Mouse (Mus musculus) adrenal gland, postnatal 14 days (tissue): Measurements from ENCODE around the gene Stambp. TPM values are rescaled to one million over a fixed set of nuclear protein-coding genes. Genes with fewer than 3 reads are reported as not detected.
"Not testable (repeated sequence)": the region's sequence is repeated elsewhere in the genome, so short reads cannot be mapped to it uniquely, and the experiment has no call there.

Source experiments
- DNase-seq: peaks from one replicate; pipeline ENCODE4 v3.0.0; 2021; ENCODE audit warnings: mixed read lengths
- long read RNA-seq, 2 experiments: library from polyadenylated mRNA; stranded (forward); transcript quantifications; one replicate each; pipeline ENCODE4 v2.0.0; 2021
- total RNA-seq: library from RNA; stranded (reverse); gene quantifications from 2 replicates; pipeline ENCODE4 v1.2.3, GENCODE M21; 2021

Gene Stambp
- total RNA-seq = 18.0 and 22.9 TPM in 2 replicates
- long read RNA-seq, experiment 1, transcript Stambp-201 (10 exons, 2,364 nt) = major isoform, 34 of 38 reads
- long read RNA-seq, experiment 1, partial matches to known transcripts = 1 of 38 reads
- long read RNA-seq, experiment 1, other reads (novel, unspliced or antisense) = 3 of 38 reads
- long read RNA-seq, experiment 2, transcript Stambp-201 (10 exons, 2,364 nt) = major isoform, 19 of 24 reads
- long read RNA-seq, experiment 2, partial matches to known transcripts = 3 of 24 reads
- long read RNA-seq, experiment 2, other reads (novel, unspliced or antisense) = 0 of 24 reads

DNA sequence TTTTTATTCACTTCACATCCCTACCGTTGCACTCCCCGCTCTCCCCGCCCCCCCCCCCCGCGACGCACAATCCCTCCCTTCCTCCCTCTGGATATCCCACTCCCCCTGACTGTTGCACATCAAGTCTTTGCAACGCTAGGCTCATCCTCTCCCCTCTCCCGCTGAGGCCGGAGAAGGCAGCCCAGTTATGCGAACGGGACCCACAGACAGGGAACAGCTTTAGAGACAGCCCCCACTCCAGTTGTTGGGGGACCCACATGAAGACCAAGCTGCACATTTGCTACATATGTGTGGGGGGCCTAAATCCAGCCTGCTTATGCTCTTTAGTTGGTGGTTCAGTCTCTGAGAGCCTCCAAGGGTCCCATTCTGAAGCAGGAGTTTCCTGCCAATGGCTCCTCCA is at the start of gene Stambp:
Gene Stambp, minus strand, starts transcription at position 59 of the 400 bp plus-strand sequence.
- peak; percentile 47 for DNase-seq

- DNase-seq = no peak
These were observed 47.4 kb upstream of the Stambp start for GRCm38 (mm10) chr6:83619955-83620354.

GRCm38 (mm10) chr6:83617581-83618335 is 45.2 kb upstream of the Stambp start:
- no peak for DNase-seq

DNA sequence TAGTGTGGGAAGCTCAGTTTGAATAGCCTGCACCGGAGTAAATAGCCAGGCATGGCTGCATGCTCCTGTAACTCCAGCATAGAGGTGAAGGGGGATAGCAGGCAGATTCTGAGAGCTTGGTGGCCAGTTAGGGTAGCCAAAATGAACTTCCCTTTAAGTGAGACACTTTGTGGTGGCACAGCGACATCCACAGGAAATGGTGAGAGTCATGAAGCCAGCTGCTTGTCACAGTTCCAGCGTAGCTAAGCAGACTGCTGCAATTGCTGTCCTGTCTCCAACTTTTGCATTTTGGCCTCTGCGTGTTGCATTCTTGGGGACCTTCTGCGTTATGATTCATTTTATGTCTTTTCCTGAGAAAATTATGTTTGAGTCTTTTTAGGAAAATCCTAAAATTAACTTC is 44.0 kb upstream of the Stambp start:
- peak; percentile 85 for DNase-seq

DNA sequence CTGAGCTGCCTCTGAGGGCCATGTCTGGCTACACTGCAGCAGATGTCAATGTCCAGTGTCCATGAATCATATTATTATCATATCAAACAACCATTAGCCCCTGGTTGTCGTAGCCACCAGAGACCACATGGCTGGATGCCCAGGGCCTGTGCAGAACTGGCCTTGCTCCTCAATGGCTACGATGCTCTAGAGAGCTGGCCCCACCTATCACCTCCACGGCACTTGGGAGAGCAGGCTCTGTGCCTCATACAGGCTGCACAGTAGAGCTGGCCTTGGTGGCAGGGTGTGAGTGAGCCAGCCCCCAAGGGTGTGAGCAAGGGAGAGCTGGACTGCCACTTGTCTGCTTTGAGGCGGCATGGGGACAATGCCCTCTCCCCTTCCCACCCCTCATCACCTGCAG is 41.9 kb upstream of the Stambp start:
- DNase-seq = no peak

- no peak for DNase-seq
These were observed 40.4 kb upstream of the Stambp start for GRCm38 (mm10) chr6:83612976-83613375.

DNA sequence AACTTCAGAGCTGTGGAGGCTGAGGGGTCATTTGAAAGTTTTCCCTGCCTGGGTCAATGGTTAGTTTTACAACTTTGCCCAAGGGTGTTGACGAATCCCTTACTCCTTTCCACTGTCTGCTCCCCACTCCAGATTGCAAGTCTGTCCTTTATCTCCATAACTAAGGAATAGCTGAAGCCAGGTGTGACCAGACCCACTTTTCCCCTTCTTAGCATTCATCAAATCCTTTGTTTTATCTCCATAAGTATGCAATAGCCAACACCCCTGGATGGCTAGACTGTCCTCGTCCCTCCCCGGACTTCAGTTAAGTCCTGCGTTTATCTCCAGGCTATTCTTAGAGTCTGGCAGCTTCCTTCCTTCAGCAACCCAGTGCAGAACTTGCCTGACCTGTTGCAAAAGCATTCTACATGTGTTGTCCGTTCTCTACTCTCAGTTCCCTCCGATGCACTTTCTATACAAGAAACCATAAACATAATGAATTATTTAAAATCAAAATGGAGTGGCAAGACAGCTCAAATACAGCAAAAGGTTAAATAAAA is 27.2 kb upstream of the Stambp start:
- DNase-seq = no peak

GRCm38 (mm10) chr6:83599060-83599550 is 26.6 kb upstream of the Stambp start:
- DNase-seq = no peak

DNA sequence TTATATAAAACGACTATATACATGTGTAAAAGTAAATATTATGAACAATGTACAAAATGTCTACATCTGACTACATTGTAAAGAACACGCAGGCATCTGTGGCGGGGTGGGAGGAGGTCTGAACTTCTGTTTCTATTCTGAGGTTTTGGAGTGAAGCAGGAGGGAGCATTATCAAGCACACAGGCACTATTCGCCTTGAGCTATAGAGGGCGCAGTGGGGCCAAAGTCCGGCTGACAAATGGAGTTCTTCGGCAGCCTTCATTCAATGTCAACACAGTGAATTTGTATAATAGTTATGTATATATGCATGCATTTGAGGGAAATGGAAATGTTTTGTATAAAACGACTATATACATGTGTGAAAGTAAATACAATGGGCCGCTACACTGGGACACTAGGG is 26.1 kb upstream of the Stambp start:
- DNase-seq = peak; percentile 59

- no peak for DNase-seq
These were observed 25.5 kb upstream of the Stambp start for GRCm38 (mm10) chr6:83597988-83598387.

DNA sequence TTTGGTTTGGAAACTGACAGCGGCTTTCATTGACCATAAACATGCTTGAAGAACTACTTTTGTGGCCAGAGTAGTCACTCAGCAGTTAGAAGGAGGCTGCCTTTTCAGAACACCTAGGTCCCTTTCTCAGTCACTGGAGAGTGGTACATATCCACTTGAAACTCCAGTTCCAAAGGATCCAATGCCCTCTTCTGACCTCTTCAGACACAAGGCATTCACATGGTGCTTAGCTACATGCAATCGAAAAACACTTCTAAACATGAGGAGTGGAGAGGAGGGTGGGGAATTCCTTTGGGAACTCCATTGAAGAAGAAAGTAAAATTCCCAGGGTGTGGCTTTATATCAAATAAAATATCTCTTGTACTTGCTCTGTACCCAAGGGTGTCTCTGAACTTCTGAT is 22.5 kb upstream of the Stambp start:
- no peak for DNase-seq

GRCm38 (mm10) chr6:83593896-83594295 is 21.4 kb upstream of the Stambp start:
- DNase-seq = no peak

- DNase-seq = no peak
These were observed 19.5 kb upstream of the Stambp start for GRCm38 (mm10) chr6:83592051-83592450.

DNA sequence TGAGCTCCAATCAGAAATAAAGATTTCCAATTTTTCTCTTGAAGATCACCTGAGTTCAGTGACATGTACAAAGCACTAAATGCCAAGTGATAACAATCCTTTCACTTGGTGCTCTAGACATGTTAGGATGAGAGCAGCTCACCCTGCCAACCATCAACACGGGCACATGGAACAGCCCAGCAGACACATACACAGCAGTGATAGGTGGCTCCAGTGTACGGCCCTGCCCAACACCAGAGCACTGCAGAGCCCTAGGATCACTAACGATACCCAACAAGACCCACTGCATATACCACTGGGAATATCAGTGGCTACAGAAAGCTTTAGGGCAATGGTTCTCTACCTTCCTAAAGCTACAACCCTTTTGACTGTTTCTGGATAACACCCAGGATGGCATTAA is 17.8 kb upstream of the Stambp start:
- no peak for DNase-seq

DNA sequence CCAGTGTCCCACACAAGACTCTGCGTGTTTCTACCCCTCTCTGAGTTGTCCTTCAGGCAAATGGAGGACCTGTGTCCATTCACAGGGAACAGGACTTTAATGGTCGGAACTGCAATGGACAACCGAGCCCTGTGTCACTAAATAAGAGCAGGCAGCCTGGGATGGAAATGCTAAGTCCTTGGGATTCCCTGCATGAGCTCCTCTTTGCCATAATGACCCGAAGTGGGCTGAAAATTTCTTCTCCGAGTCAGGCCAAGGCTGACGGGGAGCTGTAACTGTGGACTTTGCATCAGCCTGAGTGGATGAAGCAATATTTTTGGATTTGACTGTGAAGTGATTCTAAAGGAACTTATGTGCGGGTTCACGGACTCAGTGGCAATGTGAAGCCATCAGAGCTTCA is 14.7 kb upstream of the Stambp start:
- DNase-seq = not testable (repeated sequence)

DNA sequence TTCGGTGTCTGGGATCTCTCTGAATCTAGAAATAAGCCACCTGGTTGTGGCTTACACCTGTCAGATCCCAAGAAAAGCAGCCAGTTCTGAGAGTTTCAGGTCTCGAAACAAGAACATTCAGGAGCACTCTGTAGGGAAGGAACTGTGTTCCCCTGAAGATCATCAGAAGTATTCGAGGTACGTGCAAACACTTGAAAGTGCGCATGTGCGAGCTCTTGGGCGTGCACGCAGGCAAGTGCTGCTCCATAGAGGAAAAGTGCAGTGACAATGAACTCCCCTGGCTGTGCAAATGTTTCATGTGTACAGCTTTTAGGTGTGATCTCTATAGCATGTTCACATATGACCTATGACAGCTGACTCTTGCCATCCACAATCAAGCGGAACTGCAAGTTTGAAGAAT is 12.8 kb upstream of the Stambp start:
- DNase-seq = not testable (repeated sequence)

DNA sequence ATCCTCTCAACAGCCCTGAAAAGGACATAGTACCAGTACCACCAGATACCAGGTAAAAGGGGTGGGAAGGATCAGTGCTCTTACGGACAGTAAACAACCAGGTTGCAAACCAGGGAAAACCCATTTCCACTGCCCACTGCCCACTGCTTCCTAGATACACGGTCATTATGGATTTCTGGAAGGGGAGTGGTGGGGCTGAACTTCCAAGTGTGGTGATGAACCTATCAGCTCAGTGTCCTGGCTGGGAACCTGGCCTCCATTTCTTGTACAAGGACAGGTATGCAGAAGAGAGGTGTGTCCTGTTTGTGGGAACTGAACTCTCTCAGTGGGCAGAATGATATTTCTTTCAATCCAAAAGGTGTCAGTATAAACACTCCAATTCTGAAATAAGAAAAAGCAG is 11.1 kb upstream of the Stambp start:
- DNase-seq = no peak

- peak; percentile 49 for DNase-seq
These were observed 10.4 kb upstream of the Stambp start for GRCm38 (mm10) chr6:83582938-83583270.

- DNase-seq = no peak
These were observed 9.8 kb upstream of the Stambp start for GRCm38 (mm10) chr6:83582135-83582937.

GRCm38 (mm10) chr6:83577534-83577933 is 5.0 kb upstream of the Stambp start:
- no peak for DNase-seq

- DNase-seq = no peak
These were observed 3.1 kb upstream of the Stambp start for GRCm38 (mm10) chr6:83575609-83576008.

DNA sequence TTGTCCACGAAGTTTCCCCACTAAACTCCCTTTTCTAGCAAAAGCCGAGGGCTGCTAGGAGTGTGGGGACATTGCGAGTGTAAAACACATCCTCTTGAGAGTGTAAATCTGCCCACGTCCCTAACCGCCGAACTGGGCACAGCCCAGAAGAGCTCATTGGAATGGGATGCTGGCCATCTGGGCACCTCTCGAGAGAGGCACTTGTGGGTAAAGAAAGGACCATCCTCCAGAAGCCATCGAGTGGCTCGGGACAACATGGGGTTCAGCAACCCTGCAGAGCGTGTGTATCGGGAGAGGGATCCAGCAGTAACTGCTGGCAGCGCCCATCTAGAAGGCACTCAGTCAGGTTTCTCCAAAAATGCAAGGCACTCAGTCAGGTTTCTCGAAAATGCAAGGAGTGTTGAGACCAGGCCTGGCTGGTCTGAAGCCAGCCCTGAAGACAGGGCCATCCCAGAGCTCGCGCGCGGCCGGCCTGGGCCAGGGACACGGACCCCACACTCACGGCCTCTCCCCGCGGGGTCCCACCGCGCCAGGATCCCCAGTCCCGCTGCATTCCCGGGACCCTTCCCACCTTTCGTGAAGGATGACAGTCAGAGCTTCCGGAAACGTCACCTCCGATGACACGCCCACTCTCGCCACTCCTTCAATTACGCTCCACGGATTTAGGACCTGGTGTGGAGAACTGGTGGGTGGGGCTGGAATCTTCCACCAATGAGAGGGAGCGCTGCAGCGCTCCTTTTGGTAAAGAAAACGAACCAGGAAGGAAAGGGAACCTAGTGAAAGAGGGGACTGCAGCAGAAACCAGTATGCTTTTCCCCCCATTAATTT is 475 bp downstream of the Stambp start:
- DNase-seq = peak; percentile 93
